Mouse (Mus musculus) embryonic facial prominence, embryonic 11.5 days (tissue): ENCODE measurements around the gene Col4a2. TPM values are rescaled to one million over a fixed set of nuclear protein-coding genes. Genes with fewer than 3 reads are reported as not detected.
A peak's percentile ranks its signal among the peaks of the same experiment; 100 is the strongest.
"Not testable (repeated sequence)": the region's sequence is repeated elsewhere in the genome, so short reads cannot be mapped to it uniquely, and the experiment has no call there.

Experiments
- ATAC-seq: fragments of 200-750 bp; cut with Nextera tagmentation; replicated peaks from 2 replicates; pipeline ENCODE4 v1.8.0; 2017; ENCODE audit warnings: low read depth; ENCODE audit not compliant: insufficient number of reproducible peaks, low FRiP score, low TSS enrichment
- DNase-seq: peaks from one replicate; pipeline ENCODE4 v3.0.0-alpha.2; 2015; ENCODE audit warnings: low spot score
- H3K27ac ChIP-seq: fragments of 300-500 bp; sonication (generic); replicated peaks from 2 replicates; pipeline ENCODE4 v1.5.1; 2014; ENCODE audit warnings: mild to moderate bottlenecking, low read depth, low read length, control low read depth
- H3K27me3 ChIP-seq: fragments of 300-500 bp; sonication (generic); 2 replicates; pipeline ENCODE4 v1.6.1; 2014; ENCODE audit warnings: mild to moderate bottlenecking, low read length, moderate library complexity, mixed read lengths; ENCODE audit not compliant: control insufficient read depth, insufficient read depth
- H3K36me3 ChIP-seq: fragments of 300-500 bp; sonication (generic); replicated peaks from 2 replicates; pipeline ENCODE4 v1.6.1; 2014; ENCODE audit warnings: low read depth, mild to moderate bottlenecking, low read length, moderate library complexity, mixed read lengths; ENCODE audit not compliant: control insufficient read depth, insufficient read depth
- H3K4me1 ChIP-seq: fragments of 300-500 bp; sonication (generic); 2 replicates; pipeline ENCODE4 v1.6.1; 2014; ENCODE audit warnings: low read length, mixed read lengths; ENCODE audit not compliant: control insufficient read depth, insufficient read depth
- H3K4me2 ChIP-seq: fragments of 300-500 bp; sonication (generic); 2 replicates; pipeline ENCODE4 v1.6.1; 2014; ENCODE audit warnings: low read depth, mild to moderate bottlenecking, control low read depth, low read length, moderate library complexity
- H3K4me3 ChIP-seq: fragments of 300-500 bp; sonication (generic); 2 replicates; pipeline ENCODE4 v1.5.1; 2014; ENCODE audit warnings: low read depth, low read length, control low read depth
- H3K9ac ChIP-seq: fragments of 300-500 bp; sonication (generic); replicated peaks from 2 replicates; pipeline ENCODE4 v1.6.1; 2014; ENCODE audit warnings: mild to moderate bottlenecking, control low read depth, low read length
- H3K9me3 ChIP-seq: fragments of 300-500 bp; sonication (generic); replicated peaks from 2 replicates; pipeline ENCODE4 v1.6.1; 2016; ENCODE audit warnings: mild to moderate bottlenecking, low read length, inconsistent platforms, mixed read lengths; ENCODE audit not compliant: control insufficient read depth
- WGBS: fragments of 180-500 bp; shearing (Covaris S2); extraction: QIAGEN DNeasy Blood & Tissue Kit; methylation state at CpG from one replicate; pipeline ENCODE4 v1.1.7; 2014; 5-methylcytosine and 5-hydroxymethylcytosine counted together
- polyA plus RNA-seq: library from polyadenylated mRNA; unstranded; fragments of >200 nt; fragmentation: Nextera tagmentation; extraction: Ambion mirVana; gene quantifications from 2 replicates; pipeline ENCODE4 v1.2.1, GENCODE M21; 2014

Gene Col4a2
- polyA plus RNA-seq, 1 experiment from 2014 or later = 26.7 TPM

DNA sequence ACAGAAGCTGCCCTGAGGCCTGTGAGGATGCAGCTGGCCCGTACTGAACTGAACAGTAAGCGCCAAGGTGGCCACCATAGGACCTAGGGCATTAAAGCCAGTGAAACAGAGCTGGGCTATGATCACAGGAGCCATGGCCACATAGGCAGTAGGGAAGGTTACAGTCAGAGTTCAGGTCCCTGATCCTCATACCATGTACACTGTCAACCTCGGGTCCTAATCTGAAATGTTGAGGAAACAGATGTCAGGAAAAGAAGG is 152.0 kb downstream of the Col4a2 start:
- Histone ChIP-seq H3K9me3 (no peaks in the 10 kb centered on the region), H3K36me3 (no peaks in the 10 kb centered on the region), H3K27me3 (no peaks in the 10 kb centered on the region), H3K4me3 (no peak overlapping the region), H3K4me1 (no peaks in the 10 kb centered on the region), H3K27ac (no peak overlapping the region), H3K4me2 (no peak overlapping the region), H3K9ac (no peak overlapping the region)
- 72% methylated on average over 3 of the region's 3 CpGs for WGBS
- ATAC-seq (no peak), DNase-seq (no peak)

DNA sequence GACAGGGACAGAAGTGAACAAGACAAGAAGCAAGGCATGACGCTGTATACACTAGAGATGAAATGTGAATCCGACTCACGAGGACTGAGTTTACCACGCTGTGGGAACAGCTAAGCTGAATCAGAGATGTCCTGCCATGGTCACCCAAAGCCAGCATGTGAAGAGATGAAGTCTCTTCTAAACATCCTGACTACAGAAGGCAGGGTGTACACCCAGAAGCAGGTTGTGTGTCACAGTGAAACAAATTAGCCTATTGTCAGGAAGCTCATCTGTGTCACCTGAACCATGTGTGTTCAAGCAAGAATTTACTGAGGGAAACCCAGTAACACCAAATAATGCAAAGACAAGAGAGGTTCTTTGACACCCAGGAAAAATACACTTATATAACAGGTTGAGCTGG is 153.0 kb downstream of the Col4a2 start:
- 84% methylated on average over 4 of the region's 4 CpGs for WGBS
- Histone ChIP-seq H3K4me2 (no peak overlapping the region), H3K9ac (no peak overlapping the region), H3K4me1 (no peaks in the 10 kb centered on the region), H3K36me3 (no peaks in the 10 kb centered on the region), H3K4me3 (no peak overlapping the region), H3K27me3 (no peaks in the 10 kb centered on the region), H3K9me3 (no peaks in the 10 kb centered on the region), H3K27ac (no peak overlapping the region)
- ATAC-seq = no peak
- DNase-seq = no peak

DNA sequence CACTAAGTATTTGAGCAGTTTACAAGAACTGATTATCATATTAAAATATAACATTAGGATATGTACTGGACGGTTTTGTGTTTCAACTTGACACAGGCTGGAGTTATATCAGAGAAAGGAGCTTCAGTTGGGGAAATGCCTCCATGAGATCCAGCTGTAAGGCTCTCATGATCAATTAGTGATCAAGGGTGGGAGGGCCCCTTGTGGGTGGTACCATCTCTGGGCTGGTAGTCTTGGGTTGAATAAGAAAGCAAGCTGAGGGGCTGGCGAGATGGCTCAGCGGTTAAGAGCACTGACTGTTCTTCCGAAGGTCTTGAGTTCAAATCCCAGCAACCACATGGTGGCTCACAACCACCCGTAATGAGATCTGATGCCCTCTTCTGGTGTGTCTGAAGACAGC is 153.9 kb downstream of the Col4a2 start:
- not testable (repeated sequence) for H3K4me3 ChIP-seq, H3K27ac ChIP-seq
- WGBS = 89% methylated on average over 4 of the region's 5 CpGs

DNA sequence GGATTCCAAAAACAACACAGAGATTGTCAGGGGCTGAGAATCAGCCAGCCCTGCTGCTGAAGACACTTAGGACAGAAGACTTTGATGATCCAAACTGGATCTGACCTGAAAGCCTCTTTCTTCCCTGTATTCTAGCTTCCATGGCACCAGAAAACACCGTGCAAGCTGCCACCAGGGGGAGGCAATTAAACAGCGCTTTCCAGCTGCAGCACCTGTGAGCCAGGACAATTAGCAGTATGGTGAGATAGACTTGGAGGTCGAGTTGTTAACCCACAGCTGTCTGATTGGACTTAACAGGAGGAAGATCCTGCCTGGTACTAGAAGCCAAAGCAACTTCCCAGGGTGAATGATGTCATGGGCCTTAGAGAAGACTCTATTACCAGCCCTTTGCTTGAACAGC is 156.5 kb downstream of the Col4a2 start:
- DNase-seq (peak; percentile 52), ATAC-seq (no peak)
- H3K9ac ChIP-seq = no peak overlapping the region
- H3K4me1 ChIP-seq = no peaks in the 10 kb centered on the region
- H3K9me3 ChIP-seq = no peaks in the 10 kb centered on the region
- no peaks in the 10 kb centered on the region for H3K36me3 ChIP-seq
- H3K4me3 ChIP-seq = no peak overlapping the region
- WGBS = 11% methylated on average over 3 of the region's 3 CpGs
- no peak overlapping the region for H3K4me2 ChIP-seq
- H3K27ac ChIP-seq = no peak overlapping the region
- no peaks in the 10 kb centered on the region for H3K27me3 ChIP-seq

More for the DNA sequence above, 153.9 kb downstream of the Col4a2 start:
- H3K36me3 ChIP-seq, H3K4me2 ChIP-seq, H3K9ac ChIP-seq, H3K9me3 ChIP-seq, H3K27me3 ChIP-seq, H3K4me1 ChIP-seq, ATAC-seq, DNase-seq: not testable (repeated sequence)

DNA sequence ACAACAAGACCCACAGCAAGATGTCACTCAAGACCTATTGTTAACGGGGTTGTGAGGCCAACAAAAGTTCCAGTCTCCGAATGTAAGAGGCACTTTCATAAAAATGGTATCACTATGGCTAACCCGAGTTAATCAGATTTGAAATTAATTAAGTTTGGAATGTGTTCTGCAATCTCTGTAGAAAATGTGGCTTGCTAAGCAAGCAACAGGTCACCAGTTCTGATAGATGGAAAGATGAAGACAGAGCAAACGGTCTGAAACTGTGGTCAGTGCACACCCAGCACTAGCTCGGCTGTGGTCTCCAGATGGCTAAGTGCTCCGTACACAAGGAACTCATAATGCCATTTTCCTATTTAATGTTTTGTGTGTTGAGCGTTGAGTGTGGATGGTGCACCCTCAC is 158.1 kb downstream of the Col4a2 start:
- H3K27me3 ChIP-seq = peaks cover 5% of the 10 kb centered on the region

DNA sequence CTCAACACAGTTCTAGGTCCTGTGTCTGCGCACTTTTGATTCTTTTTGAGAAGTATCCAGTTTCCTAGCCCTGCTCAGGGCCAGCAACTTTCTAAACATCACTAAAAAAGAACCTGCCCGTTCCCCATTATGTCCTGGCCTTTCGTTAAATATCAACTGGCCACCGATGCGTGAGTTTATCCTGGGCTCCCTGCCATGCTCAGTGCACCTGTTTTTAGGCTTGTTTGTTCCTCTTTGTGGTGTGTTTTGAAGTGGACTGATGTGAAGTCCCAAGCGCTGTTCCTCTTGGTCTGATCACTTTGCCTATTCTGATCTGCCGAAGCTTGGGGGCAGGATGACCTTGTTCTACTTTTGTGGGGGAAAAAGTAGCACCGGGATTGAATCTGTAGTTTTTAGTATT is 158.7 kb downstream of the Col4a2 start:
- no peak for ATAC-seq
- H3K27me3 ChIP-seq = peaks cover 10% of the 10 kb centered on the region

More for the DNA sequence above, 158.1 kb downstream of the Col4a2 start:
- no peaks in the 10 kb centered on the region for H3K36me3 ChIP-seq
- H3K4me1 ChIP-seq = no peaks in the 10 kb centered on the region
- H3K9ac ChIP-seq = no peak overlapping the region
- no peak overlapping the region for H3K27ac ChIP-seq
- ATAC-seq (no peak), DNase-seq (no peak)
- no peaks in the 10 kb centered on the region for H3K9me3 ChIP-seq
- WGBS = 72% methylated on average over 7 of the region's 7 CpGs
- no peak overlapping the region for H3K4me2 ChIP-seq
- no peak overlapping the region for H3K4me3 ChIP-seq

DNA sequence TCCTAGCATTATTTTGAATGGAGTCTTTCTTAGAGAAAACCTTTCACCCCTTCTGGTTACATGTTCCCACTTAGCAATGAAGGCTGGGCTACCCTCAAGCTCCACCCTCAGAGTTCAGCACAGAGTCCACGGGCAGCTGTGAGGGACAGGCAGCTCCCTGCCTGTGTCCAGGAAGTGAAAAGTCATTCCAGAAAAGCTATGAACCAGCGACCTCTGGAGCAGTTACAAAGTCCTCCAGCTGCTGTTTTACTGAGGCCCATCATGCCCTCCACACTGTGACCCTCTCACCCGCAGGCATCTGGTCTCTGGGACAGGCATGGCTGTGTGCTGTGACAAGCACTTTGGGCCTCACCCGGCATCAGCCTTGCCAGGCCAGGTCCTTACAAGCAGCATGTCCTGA is 160.5 kb downstream of the Col4a2 start:
- H3K4me2 ChIP-seq = no peak overlapping the region
- no peak for ATAC-seq
- no peak overlapping the region for H3K27ac ChIP-seq
- H3K36me3 ChIP-seq = no peaks in the 10 kb centered on the region
- no peak for DNase-seq
- no peaks in the 10 kb centered on the region for H3K9me3 ChIP-seq
- no peak overlapping the region for H3K9ac ChIP-seq
- peaks cover 1% of the 10 kb centered on the region; the same call in 1 of the 2 replicates for H3K4me1 ChIP-seq
- H3K27me3 ChIP-seq = peaks cover 18% of the 10 kb centered on the region
- H3K4me3 ChIP-seq = no peak overlapping the region
- WGBS = 22% methylated on average over 4 of the region's 4 CpGs

More for the DNA sequence above, 158.7 kb downstream of the Col4a2 start:
- no peaks in the 10 kb centered on the region for H3K9me3 ChIP-seq
- 45% methylated on average over 8 of the region's 8 CpGs for WGBS
- H3K4me3 ChIP-seq = no peak overlapping the region
- no peak for DNase-seq
- no peak overlapping the region for H3K4me2 ChIP-seq
- H3K9ac ChIP-seq = no peak overlapping the region
- no peaks in the 10 kb centered on the region for H3K36me3 ChIP-seq
- H3K4me1 ChIP-seq = no peaks in the 10 kb centered on the region
- no peak overlapping the region for H3K27ac ChIP-seq

DNA sequence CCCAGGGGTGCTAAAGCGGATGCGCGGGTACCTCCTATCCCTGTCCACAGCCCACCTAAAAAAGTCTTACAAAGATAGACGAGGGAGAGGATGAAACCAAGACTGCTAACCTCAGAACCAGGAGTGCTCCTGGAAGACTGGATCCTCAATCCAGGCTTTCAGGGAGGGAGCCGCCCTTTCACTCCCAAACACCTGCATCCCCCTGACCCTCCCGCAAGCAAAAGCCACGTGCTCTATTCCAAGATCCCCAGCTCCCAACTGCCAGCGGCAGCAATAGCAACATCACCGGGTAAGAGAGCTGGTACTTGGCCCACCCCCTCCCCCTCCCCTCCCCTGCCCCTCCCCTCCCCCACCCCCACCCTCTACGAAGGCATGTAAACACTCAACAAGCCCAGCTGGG is 162.8 kb downstream of the Col4a2 start:
- Histone ChIP-seq H3K4me3 (no peak overlapping the region), H3K4me1 (peaks cover 5% of the 10 kb centered on the region; the same call in 1 of the 2 replicates), H3K9ac (no peak overlapping the region), H3K4me2 (no peak overlapping the region), H3K27ac (no peak overlapping the region), H3K27me3 (peaks cover 38% of the 10 kb centered on the region), H3K36me3 (no peaks in the 10 kb centered on the region), H3K9me3 (no peaks in the 10 kb centered on the region)
- DNase-seq = no peak
- WGBS = 8% methylated on average over 9 of the region's 10 CpGs
- ATAC-seq = no peak
